8 mouse cellular contexts compared by ENCODE assay signal in the genomic region with DNA sequence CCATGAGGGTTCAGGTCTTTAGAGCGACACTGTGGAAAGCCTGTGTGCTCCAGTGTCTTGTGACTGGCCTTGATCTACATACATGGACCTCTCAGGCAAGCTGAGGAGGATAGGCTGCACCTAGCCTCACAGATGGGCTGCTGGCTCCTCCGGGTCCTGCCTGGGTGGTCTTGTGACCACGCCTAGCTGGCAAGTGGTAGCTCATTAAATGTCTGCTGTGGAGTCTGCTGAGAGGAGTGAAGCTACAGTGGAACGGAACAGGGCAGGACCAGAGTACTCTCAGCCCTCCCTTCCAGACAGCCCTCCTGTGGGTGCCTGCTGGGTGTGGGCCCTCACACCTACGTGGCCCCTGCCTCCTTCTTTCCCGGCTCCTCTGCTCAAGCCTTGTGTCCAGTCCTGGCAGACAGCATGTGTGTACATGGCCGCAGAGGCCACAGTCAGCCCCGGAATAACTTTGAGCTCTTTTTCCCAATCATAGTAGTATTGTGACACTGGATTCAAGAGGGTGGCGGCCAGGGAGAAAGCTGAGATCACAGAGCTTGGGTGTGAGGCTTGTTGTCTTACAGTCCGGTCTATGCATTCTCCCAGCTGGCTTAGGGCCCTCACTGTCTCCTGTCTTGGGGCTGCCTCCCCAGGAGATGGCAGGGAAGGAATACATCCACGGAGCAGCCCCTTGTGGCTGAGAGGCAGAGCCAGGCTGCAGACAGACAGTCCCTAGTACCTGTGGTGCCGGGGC.
DNase-seq lines count a peak whose midpoint lies in the region; ATAC-seq and TF ChIP-seq lines count a peak whose summit lies in the region.

No protein-coding gene starts in this region.

- H3K9me3 ChIP-seq in heart, embryonic 12.5 days (replicated peaks) = no peaks in the 10 kb centered on the region
- no peaks in the 10 kb centered on the region for H3K9me3 ChIP-seq in lung, embryonic 15.5 days
- no peaks in the 10 kb centered on the region for H3K9me3 ChIP-seq in forebrain, embryonic 16.5 days (ENCODE audit: control insufficient read depth, low read length)

- DNase-seq in heart, adult 18-20 months = no peak
- no peak for DNase-seq in lung, postnatal 10 days
- no peak for DNase-seq in cerebellum, postnatal 25 days
- DNase-seq in frontal cortex, postnatal 25 days (ENCODE audit: low spot score in 2 of 2) = no peak

- no peak overlapping the region for H3K4me3 ChIP-seq in heart, embryonic 12.5 days
- no peak overlapping the region for H3K4me3 ChIP-seq in lung, embryonic 15.5 days
- H3K4me3 ChIP-seq in forebrain, embryonic 16.5 days (replicated peaks; ENCODE audit: low read length) = no peak overlapping the region
- H3K4me3 ChIP-seq in testis, adult 2 months (ENCODE audit: control insufficient read depth, low read depth, low read length) = no peak overlapping the region

- ATAC-seq in heart, embryonic 12.5 days (ENCODE audit: insufficient number of reproducible peaks, low FRiP score) = peak; percentile 10; the same call in 1 of the 2 replicates
- ATAC-seq in lung, embryonic 15.5 days (ENCODE audit: borderline replicate concordance, extremely low read depth, low FRiP score, low TSS enrichment) = peak; percentile 32; the same call in 1 of the 2 replicates
- 0 out of 2 replicates have a peak, but pooled peaks have one; percentile 29 for ATAC-seq in forebrain, embryonic 16.5 days

- H3K27ac ChIP-seq in heart, embryonic 12.5 days (ENCODE audit: poor library complexity, severe bottlenecking) = peak overlapping the region; percentile 52
- peak overlapping the region; percentile 81 for H3K27ac ChIP-seq in lung, embryonic 15.5 days
- no peak overlapping the region for H3K27ac ChIP-seq in forebrain, embryonic 16.5 days (ENCODE audit: low read length)
- peak overlapping the region; percentile 0; the same call in 1 of the 2 replicates for H3K27ac ChIP-seq in testis, adult 2 months (ENCODE audit: control insufficient read depth, insufficient read depth, low read depth, low read length)

- peaks cover 66% of the 10 kb centered on the region for H3K4me1 ChIP-seq in heart, embryonic 12.5 days (replicated peaks)
- H3K4me1 ChIP-seq in lung, embryonic 15.5 days = peaks cover 44% of the 10 kb centered on the region
- H3K4me1 ChIP-seq in forebrain, embryonic 16.5 days (replicated peaks; ENCODE audit: control insufficient read depth, insufficient read depth, low read length) = peaks cover 31% of the 10 kb centered on the region
- H3K4me1 ChIP-seq in testis, adult 2 months (ENCODE audit: control insufficient read depth, insufficient read depth, low read length) = no peaks in the 10 kb centered on the region; the same call in none of the 2 replicates

- WGBS in heart, embryonic 12.5 days = 65% methylated on average over 12 of the region's 12 CpGs
- 42% methylated on average over 12 of the region's 12 CpGs for WGBS in lung, embryonic 15.5 days
- WGBS in forebrain, embryonic 16.5 days = 62% methylated on average over 12 of the region's 12 CpGs

- TF ChIP-seq CTCF in testis, adult 2 months (IDR thresholded peaks at IDR 0.05; ENCODE audit: control insufficient read depth, insufficient read depth, insufficient replicate concordance, low read depth, low read length) = no peak

- no peak for TF ChIP-seq POLR2A in testis, adult 2 months (IDR thresholded peaks at IDR 0.05; ENCODE audit: control insufficient read depth, low read depth, low read length)

- H3K27me3 ChIP-seq in heart, embryonic 12.5 days (replicated peaks) = peaks cover 27% of the 10 kb centered on the region
- H3K27me3 ChIP-seq in lung, embryonic 15.5 days = no peaks in the 10 kb centered on the region
- H3K27me3 ChIP-seq in forebrain, embryonic 16.5 days (replicated peaks; ENCODE audit: control insufficient read depth, insufficient read depth, low read length) = no peaks in the 10 kb centered on the region
- no peaks in the 10 kb centered on the region for H3K27me3 ChIP-seq in testis, adult 2 months (ENCODE audit: control insufficient read depth, insufficient read depth, low read length)

- H3K4me2 ChIP-seq in heart, embryonic 12.5 days = no peak overlapping the region
- no peak overlapping the region for H3K4me2 ChIP-seq in lung, embryonic 15.5 days
- H3K4me2 ChIP-seq in forebrain, embryonic 16.5 days (ENCODE audit: low read length) = no peak overlapping the region

- peaks cover 59% of the 10 kb centered on the region for H3K36me3 ChIP-seq in heart, embryonic 12.5 days
- H3K36me3 ChIP-seq in lung, embryonic 15.5 days = peaks cover 40% of the 10 kb centered on the region
- no peaks in the 10 kb centered on the region for H3K36me3 ChIP-seq in forebrain, embryonic 16.5 days (ENCODE audit: control insufficient read depth, insufficient read depth)
- H3K36me3 ChIP-seq in testis, adult 2 months (ENCODE audit: control insufficient read depth, insufficient read depth, low read length) = no peaks in the 10 kb centered on the region

- peak overlapping the region; percentile 31; the same call in 1 of the 2 replicates for H3K9ac ChIP-seq in heart, embryonic 12.5 days
- no peak overlapping the region for H3K9ac ChIP-seq in lung, embryonic 15.5 days
- no peak overlapping the region; the same call in 1 of the 2 replicates for H3K9ac ChIP-seq in forebrain, embryonic 16.5 days (replicated peaks; ENCODE audit: low read depth, low read length)
